Mouse (Mus musculus) midbrain, embryonic 12.5 days (tissue): ENCODE data around the gene Fgfr2. TPM values are rescaled to one million over a fixed set of nuclear protein-coding genes. Genes with fewer than 3 reads are reported as not detected.

Source experiments
- ATAC-seq: fragments of 200-750 bp; cut with Nextera tagmentation; 2 replicates; pipeline ENCODE4 v1.8.0; 2017; ENCODE audit warnings: low read depth, moderate TSS enrichment, moderate library complexity; ENCODE audit not compliant: low FRiP score
- H3K27ac ChIP-seq: fragments of 300-500 bp; sonication (generic); replicated peaks from 2 replicates; pipeline ENCODE4 v1.5.1; 2016; ENCODE audit warnings: mild to moderate bottlenecking
- H3K27me3 ChIP-seq: fragments of 300-500 bp; sonication (generic); 2 replicates; pipeline ENCODE4 v1.6.1; 2016; ENCODE audit warnings: mild to moderate bottlenecking
- H3K36me3 ChIP-seq: fragments of 300-500 bp; sonication (generic); 2 replicates; pipeline ENCODE4 v1.6.1; 2016
- H3K4me1 ChIP-seq: fragments of 300-500 bp; sonication (generic); 2 replicates; pipeline ENCODE4 v1.6.1; 2016
- H3K4me2 ChIP-seq: fragments of 300-500 bp; sonication (generic); replicated peaks from 2 replicates; pipeline ENCODE4 v1.6.1; 2016; ENCODE audit warnings: mild to moderate bottlenecking, moderate library complexity
- H3K4me3 ChIP-seq: fragments of 300-500 bp; sonication (generic); 2 replicates; pipeline ENCODE4 v1.5.1; 2016; ENCODE audit warnings: mild to moderate bottlenecking
- H3K9ac ChIP-seq: fragments of 300-500 bp; sonication (generic); replicated peaks from 2 replicates; pipeline ENCODE4 v1.6.1; 2016; ENCODE audit warnings: mild to moderate bottlenecking, moderate library complexity
- H3K9me3 ChIP-seq: fragments of 300-500 bp; sonication (generic); 2 replicates; pipeline ENCODE4 v1.6.1; 2016; ENCODE audit warnings: mild to moderate bottlenecking
- WGBS: fragments of 180-500 bp; shearing (Covaris S2); methylation state at CpG from one replicate; pipeline ENCODE4 v1.1.7; 2016; 5-methylcytosine and 5-hydroxymethylcytosine counted together
- polyA plus RNA-seq: library from polyadenylated mRNA; unstranded; fragments of >200 nt; fragmentation: Nextera tagmentation; extraction: Ambion mirVana; gene quantifications from 2 replicates; pipeline ENCODE4 v1.2.1, GENCODE M21; 2016

The Fgfr2 gene
- polyA plus RNA-seq, 1 experiment from 2014 or later = 96.5 TPM

DNA sequence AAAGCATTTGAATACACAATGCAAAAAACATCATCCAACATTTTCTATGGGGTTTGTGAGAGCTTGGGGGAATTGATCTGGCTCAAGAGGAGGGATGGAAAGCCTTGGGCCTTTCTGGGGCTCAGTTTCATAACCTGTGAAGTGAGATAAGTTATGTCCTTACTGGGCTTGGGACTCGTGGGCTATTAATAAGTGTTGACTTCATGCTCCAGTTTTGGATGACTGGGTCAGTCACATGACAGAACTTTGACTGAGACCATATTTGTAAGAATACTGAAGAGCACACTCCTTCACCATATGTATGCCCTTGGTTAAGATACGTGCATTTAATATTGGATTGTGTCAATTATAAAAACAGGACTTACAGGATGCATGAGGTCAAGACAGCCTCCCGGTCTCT, 495.7 kb downstream of the Fgfr2 start:
- no peaks in the 10 kb centered on the region; the same call in 1 of the 2 replicates for H3K4me1 ChIP-seq
- H3K9ac ChIP-seq = no peak overlapping the region
- H3K9me3 ChIP-seq = no peaks in the 10 kb centered on the region
- no peak overlapping the region for H3K4me2 ChIP-seq
- H3K36me3 ChIP-seq = no peaks in the 10 kb centered on the region
- H3K4me3 ChIP-seq = no peak overlapping the region
- ATAC-seq = no peak
- peaks cover 6% of the 10 kb centered on the region; the same call in 1 of the 2 replicates for H3K27me3 ChIP-seq
- no peak overlapping the region for H3K27ac ChIP-seq
- WGBS = 91% methylated on average over 3 of the region's 3 CpGs

DNA sequence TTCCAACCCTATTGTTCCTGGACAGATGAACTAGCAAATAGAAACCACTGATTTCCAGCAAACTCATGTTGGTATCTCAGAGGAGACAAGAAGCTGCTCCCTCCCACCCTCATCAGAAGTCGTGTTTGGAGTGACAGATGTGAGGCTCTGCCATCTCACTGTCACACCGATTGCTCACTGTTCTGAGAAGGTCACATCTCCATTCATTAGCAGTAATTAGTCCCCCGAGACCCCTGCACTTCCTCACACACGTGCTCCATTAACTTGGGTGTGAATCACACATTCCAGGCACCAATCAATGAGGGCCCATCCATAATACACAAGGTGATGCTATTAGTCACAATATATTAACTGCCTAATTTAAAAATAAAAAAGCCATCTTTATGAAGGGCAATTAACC, 497.0 kb downstream of the Fgfr2 start:
- whole genome bisulfite sequencing = 61% methylated on average over 4 of the region's 4 CpGs
- H3K9ac ChIP-seq = no peak overlapping the region

GRCm38 (mm10) chr7:132624161-132624560, 499.0 kb downstream of the Fgfr2 start:
- Histone ChIP-seq H3K9ac (no peak overlapping the region), H3K36me3 (no peaks in the 10 kb centered on the region), H3K27ac (no peak overlapping the region), H3K9me3 (no peaks in the 10 kb centered on the region), H3K4me1 (no peaks in the 10 kb centered on the region), H3K4me3 (no peak overlapping the region), H3K27me3 (no peaks in the 10 kb centered on the region; the same call in none of the 2 replicates), H3K4me2 (no peak overlapping the region)
- no peak for ATAC-seq
- WGBS = 84% methylated on average over 10 of the region's 10 CpGs

More for the DNA sequence above, 497.0 kb downstream of the Fgfr2 start:
- Histone ChIP-seq H3K27ac (no peak overlapping the region), H3K4me3 (no peak overlapping the region), H3K4me1 (no peaks in the 10 kb centered on the region; the same call in 1 of the 2 replicates), H3K27me3 (peaks cover 6% of the 10 kb centered on the region; the same call in 1 of the 2 replicates), H3K9me3 (no peaks in the 10 kb centered on the region), H3K4me2 (no peak overlapping the region), H3K36me3 (no peaks in the 10 kb centered on the region)
- ATAC-seq = no peak

DNA sequence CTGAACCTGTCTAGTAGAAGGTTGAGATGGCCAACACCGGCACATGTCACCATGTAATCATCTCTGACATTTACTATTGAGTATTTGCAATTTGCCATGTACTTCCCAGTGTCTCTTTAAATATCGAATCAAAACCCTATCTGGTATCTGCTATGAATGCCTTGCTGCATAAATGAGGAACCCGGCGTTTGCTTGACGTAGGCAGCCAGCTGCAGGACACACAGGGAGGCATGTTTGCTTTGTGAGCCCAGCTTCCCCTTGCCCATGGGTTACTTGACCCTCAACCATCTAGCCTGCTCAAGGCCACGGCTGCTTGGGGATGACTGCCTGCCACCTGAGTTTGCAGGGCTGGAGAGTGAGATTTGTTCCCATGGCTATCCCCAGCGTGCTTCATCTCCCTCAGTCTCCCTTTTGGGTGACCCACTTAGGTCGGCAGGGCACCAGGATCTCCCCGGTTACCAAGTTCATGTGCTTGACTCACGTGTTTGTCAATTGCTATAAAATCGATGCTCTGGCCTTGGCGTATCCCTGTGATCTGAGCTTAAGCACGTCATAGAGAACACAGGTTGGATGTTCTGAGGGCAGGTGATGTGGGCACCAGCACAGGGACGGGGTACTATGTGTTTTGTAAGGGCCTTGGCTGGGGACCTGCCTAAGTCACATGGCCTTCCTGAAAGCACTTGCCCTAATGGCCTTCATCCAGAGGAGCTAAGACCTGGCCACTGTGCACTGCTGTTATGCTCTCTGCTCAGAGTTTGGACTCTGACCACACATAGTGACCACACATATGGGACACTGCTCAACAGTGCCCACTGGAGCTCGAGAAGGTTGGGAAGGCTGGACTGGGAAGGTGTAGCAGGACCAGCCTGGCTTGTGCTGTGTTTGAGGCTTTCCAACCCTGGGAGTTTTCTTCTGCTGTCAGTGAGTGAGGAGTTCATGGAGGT, 502.9 kb downstream of the Fgfr2 start:
- no peak overlapping the region for H3K9ac ChIP-seq
- no peak for ATAC-seq
- H3K9me3 ChIP-seq = no peaks in the 10 kb centered on the region
- H3K27ac ChIP-seq = no peak overlapping the region
- WGBS = 90% methylated on average over 15 of the region's 15 CpGs
- peaks cover 8% of the 10 kb centered on the region for H3K27me3 ChIP-seq
- peaks cover 10% of the 10 kb centered on the region for H3K4me1 ChIP-seq
- H3K4me3 ChIP-seq = no peak overlapping the region
- H3K4me2 ChIP-seq = no peak overlapping the region
- H3K36me3 ChIP-seq = no peaks in the 10 kb centered on the region

- H3K4me2 ChIP-seq = no peak overlapping the region
- WGBS = 83% methylated on average over 8 of the region's 8 CpGs
Observed at GRCm38 (mm10) chr7:132619549-132619948, 503.6 kb downstream of the Fgfr2 start.

DNA sequence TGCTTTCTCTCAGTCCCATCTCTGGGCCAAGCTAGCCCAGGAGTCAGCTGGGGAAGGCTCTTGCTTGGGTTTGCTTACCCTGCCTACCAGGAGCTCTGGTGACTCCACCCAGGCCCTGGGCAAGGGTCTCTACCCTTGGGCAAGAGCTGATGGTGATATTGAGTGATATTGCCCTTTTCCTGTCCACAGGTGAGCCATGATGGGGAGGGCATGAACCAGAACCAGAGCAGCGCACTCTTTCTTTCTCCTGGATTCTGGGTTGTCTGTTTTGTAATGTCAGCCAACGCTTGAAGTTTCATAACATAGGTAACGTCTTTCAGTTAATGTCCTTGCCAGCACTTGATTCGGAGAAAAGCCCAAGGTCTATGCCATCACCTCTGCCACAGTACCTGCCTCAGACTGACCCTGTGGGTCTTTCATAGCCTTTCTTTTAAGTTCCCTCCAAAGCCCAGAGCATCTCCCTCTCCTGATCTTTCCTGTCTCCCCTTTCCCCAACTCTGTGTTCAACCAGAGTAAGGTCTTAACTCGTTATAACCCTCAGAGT, 506.1 kb downstream of the Fgfr2 start:
- WGBS = 85% methylated on average over 5 of the region's 5 CpGs
- Histone ChIP-seq H3K9ac (no peak overlapping the region), H3K4me1 (peaks cover 10% of the 10 kb centered on the region), H3K4me2 (no peak overlapping the region), H3K4me3 (no peak overlapping the region), H3K36me3 (no peaks in the 10 kb centered on the region), H3K27ac (no peak overlapping the region), H3K9me3 (no peaks in the 10 kb centered on the region), H3K27me3 (peaks cover 8% of the 10 kb centered on the region)
- ATAC-seq = no peak

More at GRCm38 (mm10) chr7:132619549-132619948, 503.6 kb downstream of the Fgfr2 start:
- no peak overlapping the region for H3K27ac ChIP-seq
- no peak overlapping the region for H3K9ac ChIP-seq
- H3K4me3 ChIP-seq = no peak overlapping the region
- no peak for ATAC-seq
- no peaks in the 10 kb centered on the region for H3K36me3 ChIP-seq
- peaks cover 10% of the 10 kb centered on the region for H3K4me1 ChIP-seq
- H3K9me3 ChIP-seq = no peaks in the 10 kb centered on the region
- H3K27me3 ChIP-seq = peaks cover 8% of the 10 kb centered on the region

GRCm38 (mm10) chr7:132616391-132616790, 506.8 kb downstream of the Fgfr2 start:
- Histone ChIP-seq H3K9me3 (no peaks in the 10 kb centered on the region), H3K4me1 (peaks cover 10% of the 10 kb centered on the region), H3K36me3 (no peaks in the 10 kb centered on the region), H3K4me2 (no peak overlapping the region), H3K9ac (no peak overlapping the region), H3K27me3 (peaks cover 8% of the 10 kb centered on the region), H3K4me3 (no peak overlapping the region), H3K27ac (no peak overlapping the region)
- no peak for ATAC-seq
- 9% methylated on average over 6 of the region's 6 CpGs for WGBS

- peaks cover 14% of the 10 kb centered on the region for H3K4me1 ChIP-seq
- no peak for ATAC-seq
- no peak overlapping the region for H3K4me3 ChIP-seq
- no peak overlapping the region for H3K27ac ChIP-seq
- H3K36me3 ChIP-seq = no peaks in the 10 kb centered on the region
- no peak overlapping the region for H3K4me2 ChIP-seq
- 14% methylated on average over 3 of the region's 3 CpGs for WGBS
- no peak overlapping the region for H3K9ac ChIP-seq
- H3K9me3 ChIP-seq = no peaks in the 10 kb centered on the region
- peaks cover 8% of the 10 kb centered on the region; the same call in 1 of the 2 replicates for H3K27me3 ChIP-seq
Observed at GRCm38 (mm10) chr7:132615346-132615745, 507.8 kb downstream of the Fgfr2 start.

GRCm38 (mm10) chr7:132611530-132611929, 511.6 kb downstream of the Fgfr2 start:
- WGBS = 96% methylated on average over 8 of the region's 8 CpGs
- no peak for ATAC-seq
- peaks cover 14% of the 10 kb centered on the region for H3K27me3 ChIP-seq

DNA sequence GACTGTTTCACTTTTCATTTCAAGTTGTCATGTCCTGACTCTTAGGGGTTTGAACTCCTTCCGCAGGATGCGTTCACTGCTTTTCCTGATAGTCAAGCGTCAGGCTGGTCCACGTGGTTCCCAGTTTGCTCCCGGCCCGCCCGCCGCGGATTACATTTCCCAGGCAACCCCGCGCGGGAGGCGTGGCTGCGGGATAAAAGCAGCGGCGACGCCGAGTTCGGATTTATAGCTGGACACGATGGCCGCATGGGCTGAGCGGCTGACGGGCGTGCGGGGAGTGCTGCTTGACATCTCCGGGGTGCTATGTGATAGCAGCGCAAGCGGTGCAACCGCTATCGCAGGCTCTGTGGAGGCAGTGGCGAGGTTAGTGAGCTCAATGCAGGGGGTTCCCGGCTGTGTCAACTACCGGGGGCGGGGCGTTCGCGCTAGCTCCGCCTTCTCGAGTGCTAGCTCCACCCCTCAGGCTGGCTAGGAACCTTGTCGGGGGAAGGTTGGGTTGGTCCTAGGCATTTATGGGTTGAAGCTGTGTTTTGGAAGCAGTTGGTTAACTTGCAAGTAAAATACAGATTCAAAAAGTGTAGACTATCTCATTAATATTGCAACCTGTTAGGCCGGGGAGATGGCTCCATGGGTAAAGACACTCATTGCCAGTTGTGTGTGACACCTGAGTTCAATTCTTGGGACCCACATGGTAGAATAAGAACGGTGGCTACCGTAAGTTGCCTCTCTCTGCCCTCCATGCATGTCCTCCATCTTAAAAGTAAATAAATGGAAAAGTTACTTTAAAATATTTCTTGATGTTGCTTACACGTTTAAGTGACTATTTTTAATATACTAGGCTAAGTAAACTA, 512.5 kb downstream of the Fgfr2 start, which contains the start of gene Lhpp:
Lhpp (plus strand) TSS at position 171 of the 851 bp plus-strand sequence.
- H3K27ac ChIP-seq = 0 out of 2 replicates have a peak within 1 kb of the TSS, but pooled peaks have one; percentile 46
- H3K4me2 ChIP-seq = peak within 1 kb of the TSS; percentile 75
- ATAC-seq = peak; percentile 89
- peaks cover 21% of the 10 kb centered on the region for H3K27me3 ChIP-seq
- peaks cover 9% of the 10 kb centered on the region for H3K4me1 ChIP-seq
- H3K9ac ChIP-seq = peak within 1 kb of the TSS; percentile 54
- 8% methylated on average over 44 of the region's 44 CpGs for WGBS
- no peaks in the 10 kb centered on the region for H3K9me3 ChIP-seq
- peak within 1 kb of the TSS; percentile 57 for H3K4me3 ChIP-seq
- H3K36me3 ChIP-seq = no peaks in the 10 kb centered on the region

More at GRCm38 (mm10) chr7:132611530-132611929, 511.6 kb downstream of the Fgfr2 start:
- H3K9me3 ChIP-seq = no peaks in the 10 kb centered on the region
- no peak overlapping the region for H3K4me3 ChIP-seq
- H3K36me3 ChIP-seq = no peaks in the 10 kb centered on the region
- H3K27ac ChIP-seq = no peak overlapping the region
- no peak overlapping the region for H3K4me2 ChIP-seq
- no peak overlapping the region for H3K9ac ChIP-seq
- peaks cover 16% of the 10 kb centered on the region for H3K4me1 ChIP-seq

- no peaks in the 10 kb centered on the region for H3K9me3 ChIP-seq
- no peak overlapping the region for H3K4me2 ChIP-seq
- no peak overlapping the region for H3K27ac ChIP-seq
- H3K9ac ChIP-seq = no peak overlapping the region
- ATAC-seq = no peak
- WGBS = 94% methylated on average over 4 of the region's 4 CpGs
- H3K4me3 ChIP-seq = no peak overlapping the region
- peaks cover 33% of the 10 kb centered on the region for H3K27me3 ChIP-seq
- peaks cover 9% of the 10 kb centered on the region for H3K4me1 ChIP-seq
- no peaks in the 10 kb centered on the region for H3K36me3 ChIP-seq
Observed at GRCm38 (mm10) chr7:132608316-132609020, 514.7 kb downstream of the Fgfr2 start.
